Mouse (Mus musculus): Measurements from ENCODE around the gene Socs4.

Socs4 gene

DNA sequence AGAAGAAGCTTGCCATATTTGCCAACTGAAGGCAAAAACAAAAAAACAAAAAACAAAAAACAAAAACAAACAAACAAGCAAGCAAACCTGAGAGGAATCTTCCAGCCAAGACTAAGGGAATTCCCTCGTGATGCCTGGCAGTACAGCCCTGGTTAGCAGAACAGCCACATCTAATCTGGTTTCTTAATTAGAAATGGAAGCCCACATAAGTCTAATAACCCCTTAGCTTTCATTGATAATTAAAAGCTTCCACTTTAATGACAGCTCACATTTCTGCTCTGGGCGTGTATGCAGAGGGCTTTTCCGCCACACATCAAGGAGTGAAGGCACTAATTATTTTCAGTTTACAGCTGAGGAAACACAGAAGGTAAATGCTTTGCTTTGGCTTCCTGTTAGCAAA lies 58.6 kb downstream of the Socs4 start:
- in situ Hi-C loops (cut with MboI, MseI): no loop called here

DNA sequence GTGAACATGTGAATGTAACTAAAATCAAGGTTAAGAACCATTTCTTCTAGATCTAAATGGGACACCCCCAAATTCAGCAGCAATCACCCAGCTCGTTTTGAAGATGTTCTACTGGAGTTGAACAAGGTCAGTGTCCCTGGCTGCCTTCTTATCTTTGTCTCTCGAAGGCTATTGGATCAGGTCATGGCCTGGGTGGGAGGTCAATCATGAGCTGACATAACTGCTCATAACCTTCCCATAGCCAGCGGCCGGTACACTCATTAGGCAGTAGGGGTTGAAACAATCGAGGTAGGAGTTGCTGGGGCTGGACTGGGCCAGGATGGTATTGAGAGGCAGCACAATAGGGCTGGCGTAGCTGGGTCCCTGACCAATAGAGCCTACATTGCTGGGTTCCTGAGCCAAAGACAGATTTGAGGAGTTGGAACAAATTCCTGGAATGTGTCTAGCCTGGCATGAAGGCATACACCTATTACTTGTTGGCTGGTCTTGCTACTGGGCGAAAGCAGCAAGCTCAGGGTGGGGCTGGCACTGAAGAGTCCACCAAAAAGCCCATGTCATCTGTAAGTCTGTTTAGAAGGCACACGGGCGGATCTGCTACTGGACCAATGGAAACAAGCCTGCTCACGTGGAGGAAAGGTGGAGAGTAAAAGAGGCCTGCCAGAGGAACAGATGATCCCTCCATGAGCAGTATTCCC lies 63.6 kb downstream of the Socs4 start:
- in situ Hi-C loops (cut with MboI, MseI): loop anchor here in 1 of 2 experiments (5.0 to 10.0 kb wide), 2 partner anchors 57 to 384 kb away; no protein-coding TSS in a partner anchor

DNA sequence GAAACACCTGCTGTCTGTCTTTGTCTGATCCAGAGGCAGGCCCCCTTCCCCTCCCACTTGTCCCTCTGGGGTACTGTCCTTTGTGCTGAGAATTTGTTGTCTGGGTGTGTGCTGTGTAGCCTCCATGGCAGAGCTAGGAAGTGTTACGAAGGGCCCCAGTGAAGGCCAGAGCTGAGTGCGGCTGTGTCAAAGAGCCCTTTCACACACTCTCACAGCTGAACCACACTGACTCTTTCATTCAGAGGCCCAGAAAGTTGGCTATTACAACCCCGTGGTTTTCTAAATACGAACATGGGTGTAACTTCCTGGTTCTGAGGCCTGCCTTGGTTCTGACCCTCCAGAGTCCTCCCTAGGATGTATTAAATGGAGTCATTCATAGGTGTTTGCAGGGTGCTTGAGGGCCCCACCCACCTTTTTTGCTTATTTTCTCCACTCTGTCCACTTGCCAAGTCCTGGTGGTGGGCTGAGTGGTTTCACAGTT lies 65.1 kb downstream of the Socs4 start:
- in situ Hi-C loops (cut with MboI, MseI): loop anchor here in 1 of 2 experiments (5.0 to 10.0 kb wide), 2 partner anchors 55 to 383 kb away; no protein-coding TSS in a partner anchor
